Mouse (Mus musculus) heart, embryonic 16.5 days (tissue): ENCODE data around the gene Foxc2. TPM values are rescaled to one million over a fixed set of nuclear protein-coding genes. Genes with fewer than 3 reads are reported as not detected.
"Not testable (repeated sequence)": the region's sequence is repeated elsewhere in the genome, so short reads cannot be mapped to it uniquely, and the experiment has no call there.

Experiments used
- ATAC-seq: fragments of 200-750 bp; cut with Nextera tagmentation; replicated peaks from 2 replicates; pipeline ENCODE4 v1.8.0; 2017; ENCODE audit warnings: moderate number of reproducible peaks; ENCODE audit not compliant: insufficient read depth, low FRiP score; ENCODE audit errors: extremely low read depth
- H3K27ac ChIP-seq: fragments of 300-500 bp; sonication (generic); 2 replicates; pipeline ENCODE4 v1.5.1; 2014; ENCODE audit warnings: mild to moderate bottlenecking, low read length, control low read depth, moderate library complexity
- H3K27me3 ChIP-seq: fragments of 300-500 bp; sonication (generic); 2 replicates; pipeline ENCODE4 v1.6.1; 2014; ENCODE audit warnings: low read length, mixed read lengths; ENCODE audit not compliant: control insufficient read depth, insufficient read depth
- H3K36me3 ChIP-seq: fragments of 300-500 bp; sonication (generic); 2 replicates; pipeline ENCODE4 v1.6.1; 2014; ENCODE audit not compliant: control insufficient read depth, insufficient read depth
- H3K4me1 ChIP-seq: fragments of 300-500 bp; sonication (generic); 2 replicates; pipeline ENCODE4 v1.6.1; 2014; ENCODE audit warnings: low read length, mixed read lengths; ENCODE audit not compliant: control insufficient read depth, insufficient read depth
- H3K4me2 ChIP-seq: fragments of 300-500 bp; sonication (generic); 2 replicates; pipeline ENCODE4 v1.6.1; 2014; ENCODE audit warnings: low read depth, mild to moderate bottlenecking, control low read depth, low read length
- H3K4me3 ChIP-seq: fragments of 300-500 bp; sonication (generic); 2 replicates; pipeline ENCODE4 v1.5.1; 2014; ENCODE audit warnings: mild to moderate bottlenecking, control low read depth, low read length
- H3K9ac ChIP-seq: fragments of 300-500 bp; sonication (generic); 2 replicates; pipeline ENCODE4 v1.6.1; 2014; ENCODE audit warnings: low read length, control low read depth
- H3K9me3 ChIP-seq: fragments of 300-500 bp; sonication (generic); replicated peaks from 2 replicates; pipeline ENCODE4 v1.6.1; 2016; ENCODE audit warnings: low read length; ENCODE audit not compliant: control insufficient read depth
- WGBS: fragments of 180-500 bp; shearing (Covaris S2); extraction: QIAGEN DNeasy Blood & Tissue Kit; methylation state at CpG from one replicate; pipeline ENCODE4 v1.1.7; 2014; 5-methylcytosine and 5-hydroxymethylcytosine counted together
- polyA plus RNA-seq: library from polyadenylated mRNA; unstranded; fragments of >200 nt; fragmentation: Nextera tagmentation; extraction: Ambion mirVana; gene quantifications from 2 replicates; pipeline ENCODE4 v1.2.1, GENCODE M21; 2015

The Foxc2 gene
- polyA plus RNA-seq, 1 experiment from 2014 or later, result 4.4 TPM

- no peak overlapping the region for H3K27ac ChIP-seq
- H3K9me3 ChIP-seq, result no peaks in the 10 kb centered on the region
- H3K4me3 ChIP-seq, result peak overlapping the region; percentile 33
- no peaks in the 10 kb centered on the region for H3K36me3 ChIP-seq
- H3K4me1 ChIP-seq, result peaks cover 8% of the 10 kb centered on the region; the same call in 1 of the 2 replicates
- no peak for ATAC-seq
- peaks cover 73% of the 10 kb centered on the region for H3K27me3 ChIP-seq
- H3K4me2 ChIP-seq, result peak overlapping the region; percentile 54
- 0 out of 2 replicates have a peak overlapping the region, but pooled peaks have one; percentile 36 for H3K9ac ChIP-seq
- WGBS, result 9% methylated on average over 55 of the region's 55 CpGs
These were observed 12.7 kb downstream of the Foxc2 start for GRCm38 (mm10) chr8:121128531-121129264.

DNA sequence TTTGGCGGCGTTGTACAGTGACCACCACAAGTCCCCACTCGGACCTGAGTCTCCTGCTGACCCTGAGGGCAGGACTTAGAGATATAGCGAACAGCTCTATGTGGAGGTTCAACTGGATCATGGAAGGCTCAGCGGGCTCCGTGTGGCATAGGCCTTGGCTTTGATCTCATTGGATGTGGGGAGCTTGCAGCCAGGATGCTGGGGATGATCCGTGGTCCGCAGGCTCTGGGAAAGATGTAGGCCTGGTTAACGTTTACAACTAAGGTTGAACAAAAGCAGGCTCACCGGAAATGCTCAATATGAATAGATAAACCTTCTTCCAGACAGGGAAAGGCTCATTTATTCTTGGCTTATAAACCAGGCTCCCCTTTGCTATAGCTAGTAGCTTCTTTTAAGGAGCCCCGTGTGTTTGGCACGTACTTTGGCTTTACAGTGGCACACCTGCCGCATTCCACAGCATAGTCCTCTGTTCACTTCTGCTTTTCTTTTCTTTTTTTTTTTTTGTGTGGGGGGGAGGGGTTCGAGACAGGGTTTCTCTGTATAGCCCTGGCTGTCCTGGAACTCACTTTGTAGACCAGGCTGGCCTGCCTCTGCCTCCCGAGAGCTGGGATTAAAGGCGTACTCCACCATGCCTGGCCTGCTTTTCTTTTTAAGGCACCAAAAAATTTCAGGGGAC lies 13.4 kb downstream of the Foxc2 start:
- H3K4me3 ChIP-seq, result peak overlapping the region; percentile 33; the same call in 1 of the 2 replicates
- H3K36me3 ChIP-seq, result no peaks in the 10 kb centered on the region
- peaks cover 67% of the 10 kb centered on the region for H3K27me3 ChIP-seq
- peaks cover 8% of the 10 kb centered on the region; the same call in 1 of the 2 replicates for H3K4me1 ChIP-seq
- ATAC-seq, result no peak
- H3K4me2 ChIP-seq, result peak overlapping the region; percentile 54; the same call in 1 of the 2 replicates
- 38% methylated on average over 15 of the region's 16 CpGs for WGBS
- H3K27ac ChIP-seq, result no peak overlapping the region
- no peak overlapping the region for H3K9ac ChIP-seq
- no peaks in the 10 kb centered on the region for H3K9me3 ChIP-seq

DNA sequence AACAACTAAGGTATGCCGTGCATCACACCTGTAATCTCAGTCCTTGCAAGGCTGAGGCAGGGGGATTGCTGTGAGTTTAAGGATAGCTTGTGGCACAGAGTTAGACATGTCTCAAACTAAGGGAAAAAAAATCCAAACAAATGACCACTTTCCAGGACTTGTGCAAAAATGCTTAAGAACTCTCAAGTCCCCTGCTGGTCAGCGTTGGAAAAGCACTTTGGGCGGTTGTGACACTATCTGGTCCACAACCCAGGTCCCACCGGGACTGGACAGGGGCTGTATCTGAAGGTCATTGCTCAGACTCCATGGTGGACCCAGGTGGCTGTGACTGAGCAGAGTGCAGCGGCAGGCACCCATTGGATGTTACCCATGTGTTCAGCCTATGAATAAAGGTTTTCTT lies 14.6 kb downstream of the Foxc2 start:
- no peak overlapping the region for H3K9ac ChIP-seq
- no peak for ATAC-seq
- 39% methylated on average over 5 of the region's 5 CpGs for WGBS
- H3K27ac ChIP-seq, result no peak overlapping the region
- H3K4me2 ChIP-seq, result no peak overlapping the region
- H3K36me3 ChIP-seq, result no peaks in the 10 kb centered on the region
- peaks cover 60% of the 10 kb centered on the region for H3K27me3 ChIP-seq
- peaks cover 9% of the 10 kb centered on the region; the same call in 1 of the 2 replicates for H3K4me1 ChIP-seq
- H3K9me3 ChIP-seq, result no peaks in the 10 kb centered on the region
- H3K4me3 ChIP-seq, result no peak overlapping the region

DNA sequence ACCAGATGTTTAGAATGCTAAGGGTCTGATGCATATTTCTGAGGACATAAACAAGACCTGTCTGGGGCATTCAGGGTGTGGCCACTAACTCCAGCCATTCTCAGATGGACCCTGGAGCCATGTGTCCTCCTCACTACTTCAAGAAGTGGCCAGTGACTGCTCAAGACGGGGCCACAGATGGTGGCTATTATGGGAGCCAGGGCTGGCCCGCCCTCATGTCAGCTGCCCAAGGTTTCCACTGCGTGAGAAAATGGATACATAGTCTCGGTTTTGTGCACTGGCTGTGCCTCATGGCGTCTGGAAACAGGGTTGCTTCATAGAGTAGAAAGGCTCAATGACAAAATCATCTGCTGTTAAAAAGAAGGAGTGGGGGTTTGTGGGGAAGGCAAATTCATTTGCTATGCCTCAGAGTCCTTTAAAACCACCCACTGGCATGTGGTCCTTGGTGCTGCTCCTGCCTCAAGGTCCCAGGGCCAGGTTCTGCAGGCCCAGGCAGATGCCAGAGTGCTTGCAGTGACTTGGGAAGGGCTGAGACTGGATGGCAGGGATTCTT lies 17.1 kb downstream of the Foxc2 start:
- Histone ChIP-seq H3K4me2 (no peak overlapping the region), H3K4me1 (peaks cover 5% of the 10 kb centered on the region; the same call in 1 of the 2 replicates)

GRCm38 (mm10) chr8:121134102-121134501 lies 18.1 kb downstream of the Foxc2 start:
- no peaks in the 10 kb centered on the region; the same call in 1 of the 2 replicates for H3K36me3 ChIP-seq
- H3K4me1 ChIP-seq, result peaks cover 3% of the 10 kb centered on the region; the same call in 1 of the 2 replicates
- H3K27me3 ChIP-seq, result peaks cover 24% of the 10 kb centered on the region
- H3K9me3 ChIP-seq, result peaks cover 6% of the 10 kb centered on the region; the same call in 1 of the 2 replicates
- H3K9ac ChIP-seq, result no peak overlapping the region
- WGBS, result 83% methylated on average over 10 of the region's 10 CpGs
- no peak for ATAC-seq
- no peak overlapping the region for H3K27ac ChIP-seq
- H3K4me3 ChIP-seq, result no peak overlapping the region
- no peak overlapping the region for H3K4me2 ChIP-seq

More for the DNA sequence above, 17.1 kb downstream of the Foxc2 start:
- Histone ChIP-seq H3K27ac (no peak overlapping the region), H3K4me3 (no peak overlapping the region), H3K9me3 (peaks cover 6% of the 10 kb centered on the region; the same call in 1 of the 2 replicates), H3K36me3 (no peaks in the 10 kb centered on the region; the same call in 1 of the 2 replicates), H3K27me3 (peaks cover 35% of the 10 kb centered on the region), H3K9ac (no peak overlapping the region)
- WGBS, result 74% methylated on average over 5 of the region's 5 CpGs
- no peak for ATAC-seq

DNA sequence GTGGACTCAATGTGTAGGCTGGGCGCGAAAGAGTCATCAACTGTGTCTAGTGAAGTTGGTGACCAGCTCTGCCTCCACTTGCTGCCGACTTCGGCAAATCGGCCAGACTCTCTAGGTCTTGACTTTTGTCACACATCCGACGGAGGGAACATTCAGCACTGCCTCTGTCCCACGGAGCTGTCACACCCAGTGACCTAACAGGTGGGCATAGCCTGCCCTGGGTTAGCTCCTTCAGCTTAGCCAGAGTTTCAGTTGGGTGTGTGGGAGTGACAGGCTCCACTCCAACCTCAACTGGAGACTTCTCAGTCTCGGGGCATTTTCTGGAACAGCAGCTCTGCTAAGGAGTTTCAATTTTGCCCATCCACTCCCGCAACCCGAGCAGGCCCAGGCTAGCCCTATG lies 18.5 kb downstream of the Foxc2 start:
- ATAC-seq, result no peak
- H3K9me3 ChIP-seq, result peaks cover 6% of the 10 kb centered on the region; the same call in 1 of the 2 replicates
- H3K27ac ChIP-seq, result no peak overlapping the region
- H3K4me3 ChIP-seq, result no peak overlapping the region
- peaks cover 20% of the 10 kb centered on the region for H3K27me3 ChIP-seq
- WGBS, result 89% methylated on average over 11 of the region's 11 CpGs
- no peaks in the 10 kb centered on the region; the same call in 1 of the 2 replicates for H3K36me3 ChIP-seq
- H3K4me1 ChIP-seq, result peaks cover 3% of the 10 kb centered on the region; the same call in 1 of the 2 replicates
- H3K4me2 ChIP-seq, result no peak overlapping the region
- H3K9ac ChIP-seq, result no peak overlapping the region

GRCm38 (mm10) chr8:121136856-121137255 lies 20.9 kb downstream of the Foxc2 start:
- Histone ChIP-seq H3K4me3 (no peak overlapping the region), H3K36me3 (no peaks in the 10 kb centered on the region; the same call in 1 of the 2 replicates), H3K9ac (no peak overlapping the region), H3K4me1 (peaks cover 3% of the 10 kb centered on the region; the same call in 1 of the 2 replicates), H3K4me2 (no peak overlapping the region), H3K27ac (no peak overlapping the region), H3K27me3 (peaks cover 2% of the 10 kb centered on the region; the same call in 1 of the 2 replicates), H3K9me3 (peaks cover 6% of the 10 kb centered on the region; the same call in 1 of the 2 replicates)
- WGBS, result 96% methylated on average over 6 of the region's 6 CpGs
- no peak for ATAC-seq

DNA sequence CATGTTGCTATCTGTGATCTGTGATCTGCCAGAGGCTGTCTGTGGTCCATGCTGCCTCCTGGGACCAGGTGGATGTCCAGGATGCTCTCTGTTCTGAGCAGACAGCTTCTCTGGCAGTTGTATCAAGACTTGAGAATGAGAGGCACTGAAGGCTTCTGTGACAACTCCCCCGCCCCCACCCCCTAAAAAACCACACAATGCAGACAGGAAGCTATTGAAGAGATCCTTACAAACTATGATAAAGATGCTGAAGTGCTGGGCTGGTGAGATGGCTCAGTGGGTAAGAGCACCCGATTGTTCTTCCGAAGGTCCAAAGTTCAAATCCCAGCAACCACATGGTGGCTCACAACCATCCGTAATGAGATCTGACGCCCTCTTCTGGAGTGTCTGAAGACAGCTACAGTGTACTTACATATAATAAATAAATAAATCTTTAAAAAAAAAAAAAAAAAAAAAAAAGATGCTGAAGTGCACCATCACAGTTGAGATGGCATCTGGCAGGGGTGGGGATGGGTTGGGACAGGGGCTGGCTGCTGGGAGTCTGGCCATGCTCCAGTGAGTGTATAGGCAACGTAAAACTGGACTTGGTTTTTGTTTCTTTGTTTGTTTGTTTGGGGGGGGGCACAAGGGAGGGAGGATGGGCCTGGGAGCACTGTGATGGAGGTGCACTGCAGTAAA lies 29.6 kb downstream of the Foxc2 start:
- H3K4me1 ChIP-seq, H3K36me3 ChIP-seq, H3K4me3 ChIP-seq, ATAC-seq, H3K9ac ChIP-seq, H3K4me2 ChIP-seq, H3K9me3 ChIP-seq, H3K27ac ChIP-seq, H3K27me3 ChIP-seq: not testable (repeated sequence)
- WGBS, result 68% methylated on average over 4 of the region's 6 CpGs
